In the genomic region with DNA sequence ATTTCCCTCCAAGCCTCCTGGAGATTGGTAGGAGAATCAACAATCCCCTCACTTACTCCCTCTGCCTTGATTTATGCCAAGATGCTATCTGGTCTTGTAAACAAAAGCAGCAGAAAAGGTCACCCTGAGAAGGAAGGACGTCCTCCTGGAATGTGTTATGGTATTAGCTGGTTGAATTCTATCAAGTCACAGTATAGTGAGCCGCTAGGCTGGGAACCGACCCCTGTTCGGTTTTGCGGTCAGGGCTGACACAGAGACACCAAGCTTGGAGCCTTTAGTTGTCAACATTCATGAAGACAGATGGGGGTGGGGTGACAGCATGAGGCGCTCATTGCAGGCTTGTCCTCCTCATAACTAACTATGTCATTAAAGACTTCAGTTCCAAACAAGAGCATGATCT, we compare ENCODE assay signal across 27 mouse cellular contexts. TPM values are rescaled to one million over a fixed set of nuclear protein-coding genes. Genes with fewer than 3 reads are reported as not detected.
DNase-seq lines count a peak whose midpoint lies in the region; ATAC-seq and TF ChIP-seq lines count a peak whose summit lies in the region.
"Had no signal": no experiment of that assay in that cellular context is flagged by ENCODE, and none has a peak within 500 bp of the region (broad histone marks: within the 10 kb centered on the region; RNA-seq: fewer than 3 reads in every experiment).

No protein-coding gene starts in this region.

- H3K27ac ChIP-seq in kidney, postnatal 0 days: no peak overlapping the region
- H3K27ac ChIP-seq in lung, embryonic 16.5 days (ENCODE audit: low read length): no peak overlapping the region
- H3K27ac ChIP-seq: embryonic facial prominence, embryonic 10.5 days; embryonic facial prominence, embryonic 12.5 days; forebrain, embryonic 13.5 days had no signal

- no peaks in the 10 kb centered on the region for H3K9me3 ChIP-seq in kidney, postnatal 0 days (replicated peaks; ENCODE audit: low read length)
- H3K9me3 ChIP-seq in lung, embryonic 16.5 days (ENCODE audit: control insufficient read depth, low read length): no peaks in the 10 kb centered on the region
- H3K9me3 ChIP-seq: embryonic facial prominence, embryonic 10.5 days; embryonic facial prominence, embryonic 12.5 days; forebrain, embryonic 13.5 days; G1E had no signal

- H3K4me2 ChIP-seq in kidney, postnatal 0 days (ENCODE audit: low read length): no peak overlapping the region
- no peak overlapping the region for H3K4me2 ChIP-seq in lung, embryonic 16.5 days (ENCODE audit: low read depth, low read length)
- H3K4me2 ChIP-seq: embryonic facial prominence, embryonic 12.5 days; forebrain, embryonic 13.5 days had no signal

- ATAC-seq in kidney, postnatal 0 days (replicated peaks; ENCODE audit: low FRiP score, low read depth): no peak
- peak; percentile 32; the same call in 1 of the 2 replicates for ATAC-seq in lung, embryonic 16.5 days (ENCODE audit: low read depth)
- ATAC-seq: activated CD4-positive, CD25-positive, alpha-beta regulatory T cell, adult 4 months; CD4-positive, CD25-positive, alpha-beta regulatory T cell, adult 4 months; forebrain, embryonic 13.5 days; Patski had no signal

- TF ChIP-seq CTCF in kidney, postnatal 0 days (IDR thresholded peaks at IDR 0.05; ENCODE audit: low read depth): no peak

- WGBS in kidney, postnatal 0 days: 42% methylated on average over 6 of the region's 6 CpGs
- WGBS in lung, embryonic 16.5 days: 33% methylated on average over 6 of the region's 6 CpGs

- peak; percentile 60 for DNase-seq in kidney, postnatal 0 days (ENCODE audit: low spot score)
- DNase-seq in kidney, adult 9 months: no peak
- DNase-seq in kidney, postnatal 4 days: peak; percentile 16 to 34
- DNase-seq in kidney, postnatal 25 days: no peak
- DNase-seq in lung, adult 18-20 months: no peak
- DNase-seq in lung, postnatal 10 days: peak; percentile 39
- DNase-seq in lung, postnatal 25 days (ENCODE audit: low spot score): no peak
- DNase-seq: adrenal gland, adult 8-10 months; adrenal gland, postnatal 14 days; adrenal gland, postnatal 36 days; B cell, adult 2 months; cerebellum, adult 11-12 months; cerebellum, adult 2 months; cerebellum, adult 9-10 months; cerebellum, postnatal 10 days; cerebellum, postnatal 25 days had no signal

- no peaks in the 10 kb centered on the region for H3K4me1 ChIP-seq in kidney, postnatal 0 days (replicated peaks; ENCODE audit: insufficient read depth, low read length)
- H3K4me1 ChIP-seq in lung, embryonic 16.5 days (replicated peaks; ENCODE audit: control insufficient read depth, insufficient read depth, low read length): peaks cover 3% of the 10 kb centered on the region; the same call in 1 of the 2 replicates
- H3K4me1 ChIP-seq: embryonic facial prominence, embryonic 12.5 days; forebrain, embryonic 13.5 days had no signal

- no peak overlapping the region for H3K4me3 ChIP-seq in kidney, postnatal 0 days (replicated peaks; ENCODE audit: low read depth, low read length)
- H3K4me3 ChIP-seq in lung, embryonic 16.5 days (ENCODE audit: low read length): no peak overlapping the region
- H3K4me3 ChIP-seq: embryonic facial prominence, embryonic 10.5 days; embryonic facial prominence, embryonic 12.5 days; forebrain, embryonic 13.5 days had no signal

- no peak overlapping the region for H3K9ac ChIP-seq in kidney, postnatal 0 days (ENCODE audit: low read depth, low read length)
- no peak overlapping the region for H3K9ac ChIP-seq in lung, embryonic 16.5 days (ENCODE audit: low read length)
- H3K9ac ChIP-seq: embryonic facial prominence, embryonic 12.5 days; forebrain, embryonic 13.5 days had no signal

- H3K36me3 ChIP-seq in kidney, postnatal 0 days (ENCODE audit: insufficient read depth, low read length): no peaks in the 10 kb centered on the region
- H3K36me3 ChIP-seq in lung, embryonic 16.5 days (ENCODE audit: control insufficient read depth, insufficient read depth, low read length): no peaks in the 10 kb centered on the region
- H3K36me3 ChIP-seq: embryonic facial prominence, embryonic 10.5 days; embryonic facial prominence, embryonic 12.5 days; G1E had no signal

- H3K27me3 ChIP-seq in kidney, postnatal 0 days (ENCODE audit: insufficient read depth, low read length): no peaks in the 10 kb centered on the region
- H3K27me3 ChIP-seq in lung, embryonic 16.5 days (ENCODE audit: control insufficient read depth, insufficient read depth, low read depth, low read length): no peaks in the 10 kb centered on the region
- H3K27me3 ChIP-seq: CH12.LX; embryonic facial prominence, embryonic 12.5 days; forebrain, embryonic 13.5 days had no signal

RNA-seq across cellular contexts. Expression of gene Tectb, which starts 20.7 kb away (rescaled TPM):
- polyA plus RNA-seq in kidney, postnatal 0 days (2015; fragmentation: Nextera tagmentation; extraction: Ambion mirVana): 0.05 TPM in 1 of 2 replicates, not detected in the other
- polyA plus RNA-seq in lung, embryonic 16.5 days (2015; fragmentation: Nextera tagmentation; extraction: Ambion mirVana): 0.30 and 0.48 TPM in 2 replicates
- polyA plus RNA-seq: activated CD4-positive, CD25-positive, alpha-beta regulatory T cell, adult 4 months; CD4-positive, CD25-positive, alpha-beta regulatory T cell, adult 4 months; cortical plate, adult 2 months; embryonic facial prominence, embryonic 10.5 days; forebrain, embryonic 11.5 days; G1E; Patski had no signal

RNA-seq across cellular contexts. Expression of gene Gpam, which starts 32.8 kb away (rescaled TPM):
- polyA plus RNA-seq in kidney, postnatal 0 days (2015; fragmentation: Nextera tagmentation; extraction: Ambion mirVana): 16.6 and 17.3 TPM in 2 replicates
- 37.4 and 37.7 TPM in 2 replicates for polyA plus RNA-seq in lung, embryonic 16.5 days (2015; fragmentation: Nextera tagmentation; extraction: Ambion mirVana)

Comparison
In these comparisons a context has a peak if more than half of its experiments do, and no peak if none do; other contexts are left out.
1. DNase-seq: peak in kidney, postnatal 0 days (single experiment), kidney, postnatal 4 days (2 of 2) and lung, postnatal 10 days (single experiment); none in kidney, adult 9 months (single experiment), kidney, postnatal 25 days (0 of 2), lung, adult 18-20 months (0 of 2) and lung, postnatal 25 days (single experiment).